Mouse (Mus musculus): ENCODE results near the gene Olfr198. TPM values are rescaled to one million over a fixed set of nuclear protein-coding genes. Genes with fewer than 3 reads are reported as not detected.
"Not testable (repeated sequence)": the region's sequence is repeated elsewhere in the genome, so short reads cannot be mapped to it uniquely, and the experiment has no call there.

The Olfr198 gene
- polyA plus RNA-seq (2012; rRNA removed), result not detected in 2 replicates

GRCm38 (mm10) chr16:59203433-59203832 is at the start of gene Olfr198:
Gene Olfr198 (minus strand): TSS chr16:59203533.
- not testable (repeated sequence) for H3K4me1 ChIP-seq (ENCODE audit: control insufficient read depth, insufficient read depth, low read length); DNase-seq
- 69% methylated on average over 1 of the region's 1 CpGs for WGBS

GRCm38 (mm10) chr16:59249684-59250083 is 46.4 kb upstream of the Olfr198 start:
- no peak overlapping the region for H3K4me3 ChIP-seq (ENCODE audit: insufficient read depth, low read depth, low read length)
- H3K36me3 ChIP-seq (ENCODE audit: control insufficient read depth, insufficient read depth, low read length), result no peaks in the 10 kb centered on the region
- no peaks in the 10 kb centered on the region for H3K4me1 ChIP-seq (ENCODE audit: control insufficient read depth, insufficient read depth, low read length)
- TF ChIP-seq POLR2A (IDR thresholded peaks at IDR 0.05; ENCODE audit: low read depth, low read length), result no peak
- TF ChIP-seq CTCF (conservative IDR thresholded peaks at IDR 0.05; ENCODE audit: insufficient read depth, insufficient read length, low read depth, low read length), result no peak
- no peaks in the 10 kb centered on the region for H3K27me3 ChIP-seq (replicated peaks; ENCODE audit: control insufficient read depth, insufficient read depth, low read length)
- H3K27ac ChIP-seq (ENCODE audit: insufficient read depth, low read depth, low read length), result no peak overlapping the region
- no peak for DNase-seq
- 83% methylated on average over 17 of the region's 17 CpGs for WGBS

More at GRCm38 (mm10) chr16:59203433-59203832, at the start of gene Olfr198:
- H3K27ac ChIP-seq (ENCODE audit: insufficient read depth, low read depth, low read length); H3K4me3 ChIP-seq (ENCODE audit: insufficient read depth, low read depth, low read length); H3K27me3 ChIP-seq (replicated peaks; ENCODE audit: control insufficient read depth, insufficient read depth, low read length); H3K36me3 ChIP-seq (ENCODE audit: control insufficient read depth, insufficient read depth, low read length): not testable (repeated sequence)

- 84% methylated on average over 1 of the region's 1 CpGs for WGBS
- not testable (repeated sequence) for DNase-seq; H3K27me3 ChIP-seq (replicated peaks; ENCODE audit: control insufficient read depth, insufficient read depth, low read length); H3K4me1 ChIP-seq (ENCODE audit: control insufficient read depth, insufficient read depth, low read length); H3K27ac ChIP-seq (ENCODE audit: insufficient read depth, low read depth, low read length); H3K36me3 ChIP-seq (ENCODE audit: control insufficient read depth, insufficient read depth, low read length); H3K4me3 ChIP-seq (ENCODE audit: insufficient read depth, low read depth, low read length)
Measured at GRCm38 (mm10) chr16:59219667-59220066, 16.3 kb upstream of the Olfr198 start, which contains the start of gene Olfr199. Gene Olfr199 (minus strand): TSS chr16:59219767.

DNA sequence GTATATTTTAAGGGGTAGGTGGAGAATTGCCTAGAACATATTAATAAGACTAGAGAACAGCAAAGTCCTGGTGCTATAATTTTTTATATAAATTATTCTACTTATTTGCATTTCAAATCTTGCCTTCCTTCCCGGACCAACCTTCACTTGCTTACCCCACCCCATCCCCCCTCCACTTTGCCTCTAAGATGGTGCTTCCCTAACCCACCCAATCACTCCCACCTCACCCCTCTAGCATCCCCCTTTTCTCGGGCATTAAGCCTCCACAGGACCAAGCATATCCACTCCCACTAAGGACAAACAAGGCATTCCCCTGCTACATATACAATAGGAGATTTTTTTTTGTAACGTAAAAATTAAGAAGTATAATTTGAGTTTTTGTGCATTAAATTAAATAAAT is 14.5 kb upstream of the Olfr198 start:
- not testable (repeated sequence) for H3K27me3 ChIP-seq (replicated peaks; ENCODE audit: control insufficient read depth, insufficient read depth, low read length); H3K4me1 ChIP-seq (ENCODE audit: control insufficient read depth, insufficient read depth, low read length); H3K36me3 ChIP-seq (ENCODE audit: control insufficient read depth, insufficient read depth, low read length); DNase-seq; H3K27ac ChIP-seq (ENCODE audit: insufficient read depth, low read depth, low read length); H3K4me3 ChIP-seq (ENCODE audit: insufficient read depth, low read depth, low read length)
- WGBS, result 70% methylated on average over 3 of the region's 3 CpGs

DNA sequence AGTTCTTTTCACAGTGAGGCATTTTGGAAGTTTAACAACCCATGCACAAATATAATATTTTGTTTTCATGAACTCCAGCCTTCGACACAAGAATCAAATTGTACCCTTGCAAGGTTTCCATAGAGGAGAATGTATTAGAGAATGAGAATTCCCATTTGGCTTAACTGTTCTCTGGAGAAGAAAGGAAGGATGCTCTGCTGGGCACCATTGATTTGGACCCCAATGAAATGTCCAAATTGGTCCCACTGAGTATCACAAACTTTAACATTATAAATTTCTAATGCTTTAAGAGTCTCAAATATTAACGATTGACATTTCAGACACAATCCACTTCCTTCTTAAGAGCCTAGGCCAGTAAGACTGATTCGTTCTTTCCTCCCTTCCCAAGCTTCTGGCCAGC is 33.0 kb downstream of the Olfr198 start, which contains the start of gene Olfr196:
Olfr196 (minus strand) TSS at position 101 of the 400 bp plus-strand sequence.
- TF ChIP-seq CTCF (conservative IDR thresholded peaks at IDR 0.05; ENCODE audit: insufficient read depth, insufficient read length, low read depth, low read length) (no peak), POLR2A (IDR thresholded peaks at IDR 0.05; ENCODE audit: low read depth, low read length) (no peak)
- Histone ChIP-seq H3K27ac (ENCODE audit: insufficient read depth, low read depth, low read length) (no peak within 1 kb of the TSS), H3K4me1 (ENCODE audit: control insufficient read depth, insufficient read depth, low read length) (no peaks in the 10 kb centered on the region), H3K36me3 (ENCODE audit: control insufficient read depth, insufficient read depth, low read length) (no peaks in the 10 kb centered on the region), H3K27me3 (replicated peaks; ENCODE audit: control insufficient read depth, insufficient read depth, low read length) (no peaks in the 10 kb centered on the region), H3K4me3 (ENCODE audit: insufficient read depth, low read depth, low read length) (no peak within 1 kb of the TSS)
- DNase-seq, result no peak
- WGBS, result 72% methylated on average over 3 of the region's 3 CpGs

GRCm38 (mm10) chr16:59151996-59152395 is 51.3 kb downstream of the Olfr198 start:
- Histone ChIP-seq H3K4me1 (ENCODE audit: control insufficient read depth, insufficient read depth, low read length) (no peaks in the 10 kb centered on the region), H3K27ac (ENCODE audit: insufficient read depth, low read depth, low read length) (no peak overlapping the region), H3K27me3 (replicated peaks; ENCODE audit: control insufficient read depth, insufficient read depth, low read length) (no peaks in the 10 kb centered on the region), H3K36me3 (ENCODE audit: control insufficient read depth, insufficient read depth, low read length) (no peaks in the 10 kb centered on the region), H3K4me3 (ENCODE audit: insufficient read depth, low read depth, low read length) (no peak overlapping the region)
- no peak for DNase-seq
- WGBS, result 87% methylated on average over 2 of the region's 2 CpGs
- no peak for TF ChIP-seq POLR2A (IDR thresholded peaks at IDR 0.05; ENCODE audit: low read depth, low read length)
- TF ChIP-seq CTCF (conservative IDR thresholded peaks at IDR 0.05; ENCODE audit: insufficient read depth, insufficient read length, low read depth, low read length), result no peak

Other genes with a start within 250 kb of the Olfr198 start
- gene Olfr183, start 208.2 kb downstream of the Olfr198 start, polyA plus RNA-seq (2012; rRNA removed), result not detected in 2 replicates
- not detected in 2 replicates for gene Olfr186, start 173.2 kb downstream of the Olfr198 start, polyA plus RNA-seq (2012; rRNA removed)
- gene Olfr187, start 163.8 kb downstream of the Olfr198 start, polyA plus RNA-seq (2012; rRNA removed), result not detected in 2 replicates
- not detected in 2 replicates for gene Olfr190, start 125.5 kb downstream of the Olfr198 start, polyA plus RNA-seq (2012; rRNA removed)
- not detected in 2 replicates for gene Olfr191, start 113.7 kb downstream of the Olfr198 start, polyA plus RNA-seq (2012; rRNA removed)
- not detected in 2 replicates for gene Olfr193, start 91.7 kb downstream of the Olfr198 start, polyA plus RNA-seq (2012; rRNA removed)
- gene Olfr194, start 82.5 kb downstream of the Olfr198 start, polyA plus RNA-seq (2012; rRNA removed), result not detected in 2 replicates
- 0.10 TPM in 1 of 2 replicates, not detected in the other for gene Olfr195, start 56.5 kb downstream of the Olfr198 start, polyA plus RNA-seq (2012; rRNA removed)
- gene Olfr196, start 33.1 kb downstream of the Olfr198 start, polyA plus RNA-seq (2012; rRNA removed), result not detected in 2 replicates
- not detected in 2 replicates for gene Olfr199, start 16.2 kb upstream of the Olfr198 start, polyA plus RNA-seq (2012; rRNA removed)
- not detected in 2 replicates for gene Olfr201, start 69.1 kb upstream of the Olfr198 start, polyA plus RNA-seq (2012; rRNA removed)
- gene Olfr202, start 83.3 kb upstream of the Olfr198 start, polyA plus RNA-seq (2012; rRNA removed), result not detected in 2 replicates
- not detected in 2 replicates for gene Olfr203, start 95.3 kb upstream of the Olfr198 start, polyA plus RNA-seq (2012; rRNA removed)
- not detected in 2 replicates for gene Olfr204, start 114.7 kb upstream of the Olfr198 start, polyA plus RNA-seq (2012; rRNA removed)
- not detected in 2 replicates for gene Olfr205, start 127.6 kb upstream of the Olfr198 start, polyA plus RNA-seq (2012; rRNA removed)
- not detected in 2 replicates for gene Olfr206, start 145.7 kb upstream of the Olfr198 start, polyA plus RNA-seq (2012; rRNA removed)
- not detected in 2 replicates for gene Olfr209, start 160.5 kb upstream of the Olfr198 start, polyA plus RNA-seq (2012; rRNA removed)
- gene Gabrr3, start 203.8 kb upstream of the Olfr198 start, polyA plus RNA-seq (2012; rRNA removed), result not detected in 2 replicates

Data from kidney, adult 2 months (tissue).